Mouse (Mus musculus): ENCODE data around the gene Wsb2.

DNA sequence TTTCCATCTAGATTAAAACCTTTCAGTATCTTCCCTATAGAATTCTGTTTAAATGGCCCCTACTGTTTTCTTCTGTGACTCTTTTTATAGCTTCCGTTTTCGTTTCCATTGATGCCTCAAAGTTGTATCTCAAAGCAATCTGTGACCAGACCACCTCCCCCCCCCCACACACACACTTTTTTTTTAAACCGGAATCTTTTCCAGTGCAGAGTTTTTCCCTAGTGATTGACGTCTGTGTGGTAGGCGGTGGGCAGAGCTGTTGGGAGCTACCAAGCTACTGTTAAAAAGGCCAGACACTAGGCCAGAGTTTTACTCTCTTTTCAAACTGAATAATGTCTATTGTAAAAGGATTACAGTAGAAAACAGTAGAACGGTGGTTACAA lies 1.1 kb downstream of the Wsb2 start:
- TF ChIP-seq POLR2A (IDR thresholded peaks at IDR 0.05; ENCODE audit: borderline replicate concordance, control insufficient read depth, low read depth, low read length) (no peak), CTCF (IDR thresholded peaks at IDR 0.05; ENCODE audit: control insufficient read depth, insufficient read depth, low read length) (no peak)
